Mouse (Mus musculus) spleen, adult 2 months (tissue): ENCODE measurements at regions not wholly inside any gene's neighbourhood (a gene's known extent, or its start where the extent isn't known, plus 50 kb on each side); places are given as distances from the start of the nearest gene placed in this dataset.

Experiments used
- CTCF ChIP-seq: fragments of 200-500 bp; IDR thresholded peaks from 2 replicates; pipeline ENCODE4 v1.5.1; 2011; ENCODE audit warnings: mild to moderate bottlenecking, inconsistent platforms; ENCODE audit not compliant: insufficient read depth, insufficient read length, insufficient replicate concordance; ENCODE audit errors: extremely low read depth
- POLR2A ChIP-seq: fragments of 200-500 bp; IDR thresholded peaks from 2 replicates; pipeline ENCODE4 v1.6.1; 2011; ENCODE audit warnings: low read depth, low read length, inconsistent platforms

DNA sequence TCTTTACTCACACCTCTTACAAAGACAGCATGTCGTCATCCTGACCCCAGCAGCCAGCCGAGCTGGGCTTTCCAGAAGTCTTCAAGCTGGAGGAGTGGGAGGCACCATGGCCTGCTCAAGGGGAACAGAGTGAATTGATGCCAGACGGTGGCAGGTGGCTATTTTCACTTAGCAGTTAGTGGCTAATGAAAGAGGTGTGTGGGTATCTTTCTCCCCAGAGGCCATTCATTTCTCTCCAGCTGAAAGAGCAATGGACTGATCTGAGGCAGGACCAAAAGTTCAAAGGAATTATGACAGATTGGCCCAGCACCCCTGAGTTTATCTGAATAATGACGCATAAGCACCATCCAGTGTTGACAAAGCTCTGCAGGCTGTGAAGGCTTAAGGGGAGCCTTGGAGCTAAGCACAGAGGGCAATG is 841.0 kb upstream of the Car8 start:
- no peak for TF ChIP-seq POLR2A
- no peak for TF ChIP-seq CTCF
